Mouse (Mus musculus) liver, embryonic 14.5 days (tissue): Measurements from ENCODE around the gene C9.

ENCODE experiments used
- CTCF ChIP-seq: IDR thresholded peaks from 2 replicates; pipeline ENCODE4 v1.5.1; 2016; ENCODE audit warnings: antibody characterized with exemption, low read depth, control low read depth
- EP300 ChIP-seq: IDR thresholded peaks from 2 replicates; pipeline ENCODE4 v1.6.1; 2016; ENCODE audit warnings: antibody characterized with exemption, low read depth

DNA sequence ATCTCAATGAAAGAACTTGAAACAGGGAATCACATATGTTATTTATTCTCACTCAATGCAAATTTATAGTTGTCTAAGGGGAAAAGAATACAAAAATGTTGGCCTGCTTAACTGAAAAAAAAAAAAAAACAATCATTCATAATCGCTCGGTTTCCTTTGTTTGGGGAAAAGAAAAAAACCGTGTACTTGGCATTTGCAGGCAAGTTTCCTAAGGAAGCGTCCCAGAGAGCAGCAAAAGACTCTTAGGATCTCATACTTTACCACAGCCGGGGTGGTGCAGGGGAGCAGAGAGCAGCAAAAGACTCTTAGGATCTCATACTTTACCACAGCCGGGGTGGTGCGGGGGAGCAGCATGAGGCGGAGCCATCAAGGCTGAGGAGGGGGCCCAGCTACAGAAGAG is 16.3 kb downstream of the C9 start:
- TF ChIP-seq EP300, result no peak
- no peak for TF ChIP-seq CTCF
